Mouse (Mus musculus) neural tube, embryonic 12.5 days (tissue): ENCODE data around the gene Fndc5. TPM values are rescaled to one million over a fixed set of nuclear protein-coding genes. Genes with fewer than 3 reads are reported as not detected.
A peak's percentile ranks its signal among the peaks of the same experiment; 100 is the strongest.

ENCODE experiments used
- ATAC-seq: fragments of 200-750 bp; cut with Nextera tagmentation; 2 replicates; pipeline ENCODE4 v1.8.0; 2017; ENCODE audit warnings: low read depth, mild to moderate bottlenecking, moderate TSS enrichment, moderate library complexity; ENCODE audit not compliant: low FRiP score
- H3K27ac ChIP-seq: fragments of 300-500 bp; sonication (generic); 2 replicates; pipeline ENCODE4 v1.5.1; 2016
- H3K27me3 ChIP-seq: fragments of 300-500 bp; sonication (generic); replicated peaks from 2 replicates; pipeline ENCODE4 v1.6.1; 2016; ENCODE audit warnings: mild to moderate bottlenecking
- H3K36me3 ChIP-seq: fragments of 300-500 bp; sonication (generic); 2 replicates; pipeline ENCODE4 v1.6.1; 2016; ENCODE audit warnings: mild to moderate bottlenecking
- H3K4me1 ChIP-seq: fragments of 300-500 bp; sonication (generic); 2 replicates; pipeline ENCODE4 v1.6.1; 2016
- H3K4me2 ChIP-seq: fragments of 300-500 bp; sonication (generic); replicated peaks from 2 replicates; pipeline ENCODE4 v1.6.1; 2016; ENCODE audit warnings: mild to moderate bottlenecking
- H3K4me3 ChIP-seq: fragments of 300-500 bp; sonication (generic); 2 replicates; pipeline ENCODE4 v1.5.1; 2016
- H3K9ac ChIP-seq: fragments of 300-500 bp; sonication (generic); 2 replicates; pipeline ENCODE4 v1.6.1; 2016; ENCODE audit warnings: mild to moderate bottlenecking
- H3K9me3 ChIP-seq: fragments of 300-500 bp; sonication (generic); 2 replicates; pipeline ENCODE4 v1.6.1; 2016; ENCODE audit warnings: mild to moderate bottlenecking
- WGBS: fragments of 180-500 bp; shearing (Covaris S2); methylation state at CpG from one replicate; pipeline ENCODE4 v1.1.7; 2016; 5-methylcytosine and 5-hydroxymethylcytosine counted together
- polyA plus RNA-seq: library from polyadenylated mRNA; unstranded; fragments of >200 nt; fragmentation: Nextera tagmentation; extraction: Ambion mirVana; gene quantifications from 2 replicates; pipeline ENCODE4 v1.2.1, GENCODE M21; 2016

Fndc5 gene
- polyA plus RNA-seq, 1 experiment from 2014 or later = 21.8 TPM

GRCm38 (mm10) chr4:129128582-129129338, 8.0 kb upstream of the Fndc5 start:
- 70% methylated on average over 13 of the region's 13 CpGs for WGBS
- no peaks in the 10 kb centered on the region for H3K9me3 ChIP-seq
- H3K9ac ChIP-seq = no peak overlapping the region
- H3K36me3 ChIP-seq = no peaks in the 10 kb centered on the region
- no peak overlapping the region for H3K27ac ChIP-seq
- no peak overlapping the region for H3K4me3 ChIP-seq
- 0 out of 2 replicates have a peak overlapping the region, but pooled peaks have one; percentile 2 for H3K4me2 ChIP-seq
- H3K27me3 ChIP-seq = peaks cover 11% of the 10 kb centered on the region; the same call in 1 of the 2 replicates
- ATAC-seq = no peak
- H3K4me1 ChIP-seq = peaks cover 34% of the 10 kb centered on the region

GRCm38 (mm10) chr4:129129387-129129786, 7.4 kb upstream of the Fndc5 start:
- H3K4me1 ChIP-seq = peaks cover 34% of the 10 kb centered on the region
- 54% methylated on average over 9 of the region's 9 CpGs for WGBS

GRCm38 (mm10) chr4:129130149-129130548, 6.7 kb upstream of the Fndc5 start:
- Histone ChIP-seq H3K4me1 (peaks cover 31% of the 10 kb centered on the region), H3K9me3 (no peaks in the 10 kb centered on the region), H3K4me3 (no peak overlapping the region), H3K36me3 (no peaks in the 10 kb centered on the region), H3K27ac (no peak overlapping the region), H3K9ac (0 out of 2 replicates have a peak overlapping the region, but pooled peaks have one; percentile 13), H3K27me3 (peaks cover 5% of the 10 kb centered on the region; the same call in 1 of the 2 replicates), H3K4me2 (peak overlapping the region; percentile 44)
- 3% methylated on average over 8 of the region's 8 CpGs for WGBS
- ATAC-seq = peak; percentile 56

More at GRCm38 (mm10) chr4:129129387-129129786, 7.4 kb upstream of the Fndc5 start:
- no peak overlapping the region for H3K4me2 ChIP-seq
- no peak overlapping the region for H3K9ac ChIP-seq
- H3K9me3 ChIP-seq = no peaks in the 10 kb centered on the region
- H3K27me3 ChIP-seq = peaks cover 9% of the 10 kb centered on the region; the same call in 1 of the 2 replicates
- no peak overlapping the region for H3K4me3 ChIP-seq
- ATAC-seq = no peak
- H3K27ac ChIP-seq = no peak overlapping the region
- H3K36me3 ChIP-seq = no peaks in the 10 kb centered on the region

GRCm38 (mm10) chr4:129130755-129131303, 6.0 kb upstream of the Fndc5 start:
- 0 out of 2 replicates have a peak, but pooled peaks have one; percentile 13 for ATAC-seq
- Histone ChIP-seq H3K27ac (no peak overlapping the region), H3K4me3 (no peak overlapping the region), H3K9ac (0 out of 2 replicates have a peak overlapping the region, but pooled peaks have one; percentile 13), H3K4me1 (peaks cover 29% of the 10 kb centered on the region), H3K27me3 (no peaks in the 10 kb centered on the region), H3K9me3 (no peaks in the 10 kb centered on the region), H3K36me3 (no peaks in the 10 kb centered on the region), H3K4me2 (peak overlapping the region; percentile 44)
- WGBS = 3% methylated on average over 17 of the region's 17 CpGs

GRCm38 (mm10) chr4:129134799-129135585, 1.8 kb upstream of the Fndc5 start:
- peak overlapping the region; percentile 88 for H3K4me2 ChIP-seq
- ATAC-seq = peak; percentile 69
- H3K4me3 ChIP-seq = peak overlapping the region; percentile 18; the same call in 1 of the 2 replicates
- 7% methylated on average over 15 of the region's 15 CpGs for WGBS
- no peak overlapping the region for H3K27ac ChIP-seq
- H3K36me3 ChIP-seq = peaks cover 6% of the 10 kb centered on the region; the same call in 1 of the 2 replicates
- H3K4me1 ChIP-seq = peaks cover 34% of the 10 kb centered on the region
- no peaks in the 10 kb centered on the region for H3K9me3 ChIP-seq
- H3K27me3 ChIP-seq = peaks cover 10% of the 10 kb centered on the region; the same call in 1 of the 2 replicates
- H3K9ac ChIP-seq = peak overlapping the region; percentile 23; the same call in 1 of the 2 replicates

- Histone ChIP-seq H3K27me3 (peaks cover 10% of the 10 kb centered on the region; the same call in 1 of the 2 replicates), H3K9ac (peak overlapping the region; percentile 23; the same call in 1 of the 2 replicates), H3K4me3 (peak overlapping the region; percentile 74), H3K36me3 (peaks cover 12% of the 10 kb centered on the region; the same call in 1 of the 2 replicates), H3K4me2 (peak overlapping the region; percentile 88), H3K4me1 (peaks cover 29% of the 10 kb centered on the region), H3K9me3 (no peaks in the 10 kb centered on the region), H3K27ac (no peak overlapping the region)
- WGBS = 49% methylated on average over 2 of the region's 2 CpGs
- ATAC-seq = no peak
Measured at GRCm38 (mm10) chr4:129135637-129136036, 1.2 kb upstream of the Fndc5 start.

DNA sequence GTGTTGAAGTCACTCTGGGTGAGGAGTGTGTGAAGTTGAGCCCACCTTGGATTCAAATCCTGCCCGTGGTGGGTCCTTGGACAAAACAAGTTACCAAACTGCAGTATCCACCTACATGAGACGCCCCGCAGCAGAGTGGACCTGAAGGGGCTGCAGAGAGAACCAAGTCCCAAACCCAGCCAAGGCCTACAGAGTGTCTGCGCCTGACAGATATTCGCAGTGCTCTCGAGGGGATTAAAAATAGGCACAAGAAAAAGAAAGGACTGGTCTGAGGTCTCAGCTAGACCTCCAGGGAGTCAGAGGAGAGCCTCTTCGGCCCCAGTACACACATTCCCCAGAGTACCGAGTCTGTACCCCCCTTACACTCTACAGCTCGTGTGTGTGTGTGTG, 615 bp upstream of the Fndc5 start:
- WGBS = 32% methylated on average over 9 of the region's 9 CpGs
- peak overlapping the region; percentile 74 for H3K4me3 ChIP-seq
- no peak overlapping the region for H3K27ac ChIP-seq
- H3K4me2 ChIP-seq = peak overlapping the region; percentile 88
- peak overlapping the region; percentile 77 for H3K9ac ChIP-seq
- peaks cover 10% of the 10 kb centered on the region; the same call in 1 of the 2 replicates for H3K27me3 ChIP-seq
- no peak for ATAC-seq
- H3K4me1 ChIP-seq = peaks cover 24% of the 10 kb centered on the region
- peaks cover 12% of the 10 kb centered on the region; the same call in 1 of the 2 replicates for H3K36me3 ChIP-seq
- no peaks in the 10 kb centered on the region for H3K9me3 ChIP-seq

DNA sequence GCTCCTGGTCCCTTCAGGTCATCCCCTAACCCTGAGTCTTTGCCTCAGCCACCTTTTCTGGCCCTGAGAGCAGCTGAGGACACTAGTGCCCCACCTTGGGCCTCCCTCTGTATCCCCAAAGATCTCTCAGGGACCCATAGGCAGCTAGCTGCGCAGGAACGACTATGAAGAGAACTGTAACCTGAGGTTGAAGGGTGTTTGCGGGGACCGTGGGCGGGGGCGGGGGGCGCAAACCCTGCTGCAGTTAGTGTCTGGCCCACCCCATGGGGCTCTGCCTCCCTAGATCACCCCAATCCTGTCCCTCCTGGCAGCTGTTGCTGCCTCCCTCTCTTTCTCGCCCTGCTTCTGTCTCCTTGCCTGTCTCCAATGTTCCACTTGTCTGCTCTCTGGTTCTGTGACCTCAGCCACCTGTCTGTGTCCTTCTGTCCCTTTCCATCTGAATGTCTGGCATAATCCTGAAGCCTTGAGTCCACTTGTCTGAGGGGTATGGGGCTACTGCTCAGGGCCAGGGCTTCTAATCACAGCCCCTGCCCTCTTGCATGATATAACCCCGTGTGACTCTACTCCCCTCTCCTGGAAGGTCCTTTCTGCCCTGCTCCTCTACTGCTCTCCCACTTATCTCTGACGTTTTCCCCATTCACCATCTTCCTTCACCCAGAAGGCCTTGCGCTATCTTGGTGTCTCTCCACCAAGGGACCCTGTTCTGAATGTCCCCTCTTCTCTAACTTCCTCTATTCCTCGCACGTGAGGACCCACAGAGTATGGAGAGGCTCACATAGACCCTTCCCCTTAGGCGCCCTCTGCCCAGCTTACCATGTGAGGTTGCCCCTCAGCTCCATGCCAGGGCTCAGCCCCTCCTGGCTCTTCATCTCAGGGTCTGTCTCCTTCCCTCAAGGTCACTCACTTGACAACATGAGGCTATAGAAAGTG, 858 bp downstream of the Fndc5 start:
- Histone ChIP-seq H3K36me3 (peaks cover 12% of the 10 kb centered on the region; the same call in 1 of the 2 replicates), H3K4me1 (peaks cover 24% of the 10 kb centered on the region), H3K4me2 (peak overlapping the region; percentile 88), H3K9ac (peak overlapping the region; percentile 77), H3K27me3 (peaks cover 10% of the 10 kb centered on the region; the same call in 1 of the 2 replicates), H3K27ac (no peak overlapping the region), H3K4me3 (peak overlapping the region; percentile 74), H3K9me3 (no peaks in the 10 kb centered on the region)
- ATAC-seq = no peak
- WGBS = 41% methylated on average over 14 of the region's 14 CpGs

DNA sequence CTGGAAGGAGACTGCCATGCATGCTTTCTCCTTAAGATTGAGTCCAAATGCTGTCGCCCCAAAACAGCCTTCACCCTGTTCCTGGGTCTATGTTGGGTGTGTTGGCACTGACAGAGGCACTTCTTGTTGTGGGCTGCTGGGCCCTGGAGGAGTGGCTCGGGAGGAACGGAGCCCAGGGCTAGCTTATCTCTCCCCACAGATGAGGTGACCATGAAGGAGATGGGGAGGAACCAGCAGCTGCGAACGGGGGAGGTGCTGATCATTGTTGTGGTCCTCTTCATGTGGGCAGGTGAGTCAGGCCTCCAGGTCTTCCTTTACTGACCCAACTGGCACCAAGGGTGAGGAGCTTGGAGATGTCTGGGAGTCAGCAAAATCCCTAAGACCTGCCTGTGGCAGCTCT, 2.8 kb downstream of the Fndc5 start:
- H3K4me2 ChIP-seq = no peak overlapping the region
- WGBS = 91% methylated on average over 5 of the region's 5 CpGs
- no peak overlapping the region for H3K4me3 ChIP-seq
- H3K36me3 ChIP-seq = peaks cover 16% of the 10 kb centered on the region; the same call in 1 of the 2 replicates
- H3K9ac ChIP-seq = no peak overlapping the region
- H3K4me1 ChIP-seq = peaks cover 31% of the 10 kb centered on the region
- no peaks in the 10 kb centered on the region for H3K9me3 ChIP-seq
- H3K27ac ChIP-seq = no peak overlapping the region
- H3K27me3 ChIP-seq = peaks cover 10% of the 10 kb centered on the region; the same call in 1 of the 2 replicates
- no peak for ATAC-seq

- no peak overlapping the region for H3K4me3 ChIP-seq
- H3K27ac ChIP-seq = no peak overlapping the region
- H3K27me3 ChIP-seq = peaks cover 10% of the 10 kb centered on the region; the same call in 1 of the 2 replicates
- H3K9ac ChIP-seq = no peak overlapping the region
- no peaks in the 10 kb centered on the region for H3K9me3 ChIP-seq
- peaks cover 16% of the 10 kb centered on the region; the same call in 1 of the 2 replicates for H3K36me3 ChIP-seq
- no peak overlapping the region for H3K4me2 ChIP-seq
- no peak for ATAC-seq
- H3K4me1 ChIP-seq = peaks cover 36% of the 10 kb centered on the region
- 85% methylated on average over 4 of the region's 4 CpGs for WGBS
Measured at GRCm38 (mm10) chr4:129140808-129141207, 4.0 kb downstream of the Fndc5 start.
